Mouse (Mus musculus): ENCODE data around the gene Sp7. TPM values are rescaled to one million over a fixed set of nuclear protein-coding genes. Genes with fewer than 3 reads are reported as not detected.

Sp7 gene
- polyA plus RNA-seq, 1 experiment from 2014 or later: 9.4 TPM

DNA sequence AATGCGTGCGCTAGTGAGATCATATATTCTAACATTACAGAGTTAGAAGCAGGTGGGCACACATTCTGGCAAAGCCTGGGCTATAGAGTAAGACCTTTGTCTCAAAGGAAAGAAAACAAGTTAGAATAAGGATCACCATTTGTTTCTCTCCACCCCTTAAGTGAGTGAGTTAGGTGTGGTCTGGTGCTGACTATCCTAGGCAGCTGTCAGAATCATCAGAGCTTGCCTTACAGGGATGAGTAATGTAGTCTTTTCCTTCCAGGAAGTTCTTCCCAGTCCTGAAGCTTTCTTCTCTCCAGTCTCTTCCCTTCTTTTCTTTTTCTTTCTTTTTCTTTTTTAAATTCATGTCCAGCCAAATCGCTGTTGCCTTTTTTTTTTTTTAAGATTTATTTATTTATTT lies 35.2 kb upstream of the Sp7 start:
- no peak overlapping the region for H3K9ac ChIP-seq
- H3K27me3 ChIP-seq: no peaks in the 10 kb centered on the region
- H3K36me3 ChIP-seq: no peaks in the 10 kb centered on the region
- WGBS: 96% methylated on average over 3 of the region's 3 CpGs
- H3K27ac ChIP-seq: no peak overlapping the region
- no peak overlapping the region for H3K4me2 ChIP-seq (replicated peaks)
- no peak overlapping the region for H3K4me3 ChIP-seq
- ATAC-seq (ENCODE audit: insufficient number of reproducible peaks, insufficient read depth, low FRiP score, low TSS enrichment): no peak
- H3K4me1 ChIP-seq: peaks cover 18% of the 10 kb centered on the region
- no peaks in the 10 kb centered on the region for H3K9me3 ChIP-seq

- Histone ChIP-seq H3K9me3 (no peaks in the 10 kb centered on the region), H3K4me1 (peaks cover 15% of the 10 kb centered on the region), H3K36me3 (no peaks in the 10 kb centered on the region), H3K4me3 (no peak overlapping the region), H3K9ac (no peak overlapping the region), H3K4me2 (replicated peaks) (no peak overlapping the region), H3K27me3 (no peaks in the 10 kb centered on the region), H3K27ac (no peak overlapping the region)
- no peak for ATAC-seq (ENCODE audit: insufficient number of reproducible peaks, insufficient read depth, low FRiP score, low TSS enrichment)
- WGBS: 56% methylated on average over 2 of the region's 2 CpGs
Observed at GRCm38 (mm10) chr15:102401278-102401677, 34.3 kb upstream of the Sp7 start.

DNA sequence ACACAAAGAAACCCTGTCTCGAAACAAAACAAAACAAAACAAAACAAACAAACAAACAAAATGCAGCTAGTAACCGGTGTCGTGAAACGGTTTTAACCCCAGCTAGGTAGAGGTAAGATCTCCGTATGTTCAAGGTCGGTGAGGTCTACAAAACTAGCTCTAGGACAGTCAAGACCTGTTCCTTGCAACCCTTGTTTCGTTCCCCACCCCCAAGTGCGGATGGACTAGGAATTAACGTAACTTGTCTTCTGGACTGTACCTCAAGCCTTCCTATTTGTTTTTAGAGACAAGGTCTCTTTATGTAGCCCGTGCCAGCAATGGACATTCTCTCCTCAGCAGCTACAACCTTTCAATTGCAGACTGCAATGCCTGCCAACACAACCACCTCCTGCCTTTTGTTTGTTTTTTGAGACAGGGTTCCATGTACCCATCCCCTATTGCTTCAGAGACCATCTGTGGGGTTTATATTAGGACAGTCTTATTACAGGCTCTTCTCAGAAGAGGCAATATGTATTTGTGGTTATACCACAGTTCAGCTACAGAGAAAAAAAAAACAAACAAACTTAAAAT lies 33.6 kb upstream of the Sp7 start:
- no peak overlapping the region; the same call in 1 of the 2 replicates for H3K4me2 ChIP-seq (replicated peaks)
- ATAC-seq (ENCODE audit: insufficient number of reproducible peaks, insufficient read depth, low FRiP score, low TSS enrichment): no peak
- H3K4me1 ChIP-seq: peaks cover 15% of the 10 kb centered on the region
- no peak overlapping the region for H3K9ac ChIP-seq
- peak overlapping the region; percentile 76 for H3K27ac ChIP-seq
- H3K9me3 ChIP-seq: no peaks in the 10 kb centered on the region
- H3K4me3 ChIP-seq: no peak overlapping the region
- H3K36me3 ChIP-seq: no peaks in the 10 kb centered on the region
- 71% methylated on average over 10 of the region's 10 CpGs for whole genome bisulfite sequencing
- no peaks in the 10 kb centered on the region for H3K27me3 ChIP-seq

GRCm38 (mm10) chr15:102399229-102400221 lies 32.5 kb upstream of the Sp7 start:
- H3K4me3 ChIP-seq: peak overlapping the region; percentile 41
- no peak for ATAC-seq (ENCODE audit: insufficient number of reproducible peaks, insufficient read depth, low FRiP score, low TSS enrichment)
- H3K4me2 ChIP-seq (replicated peaks): peak overlapping the region; percentile 71
- H3K4me1 ChIP-seq: peaks cover 15% of the 10 kb centered on the region
- WGBS: 5% methylated on average over 34 of the region's 34 CpGs
- H3K27ac ChIP-seq: peak overlapping the region; percentile 76
- H3K9me3 ChIP-seq: no peaks in the 10 kb centered on the region
- H3K9ac ChIP-seq: peak overlapping the region; percentile 55
- no peaks in the 10 kb centered on the region for H3K27me3 ChIP-seq
- no peaks in the 10 kb centered on the region for H3K36me3 ChIP-seq

- 14% methylated on average over 5 of the region's 5 CpGs for WGBS
- no peaks in the 10 kb centered on the region for H3K27me3 ChIP-seq
- no peak overlapping the region for H3K4me2 ChIP-seq (replicated peaks)
- H3K9ac ChIP-seq: no peak overlapping the region
- H3K4me1 ChIP-seq: peaks cover 15% of the 10 kb centered on the region
- ATAC-seq (ENCODE audit: insufficient number of reproducible peaks, insufficient read depth, low FRiP score, low TSS enrichment): no peak
- H3K36me3 ChIP-seq: no peaks in the 10 kb centered on the region
- no peak overlapping the region for H3K27ac ChIP-seq
- H3K4me3 ChIP-seq: 0 out of 2 replicates have a peak overlapping the region, but pooled peaks have one; percentile 41
- H3K9me3 ChIP-seq: no peaks in the 10 kb centered on the region
Observed at GRCm38 (mm10) chr15:102398629-102399028, 31.6 kb upstream of the Sp7 start.

GRCm38 (mm10) chr15:102395061-102395460 lies 28.1 kb upstream of the Sp7 start:
- Histone ChIP-seq H3K9ac (0 out of 2 replicates have a peak overlapping the region, but pooled peaks have one; percentile 9), H3K4me3 (no peak overlapping the region), H3K27ac (no peak overlapping the region), H3K27me3 (no peaks in the 10 kb centered on the region), H3K4me2 (replicated peaks) (no peak overlapping the region), H3K4me1 (peaks cover 13% of the 10 kb centered on the region), H3K9me3 (no peaks in the 10 kb centered on the region), H3K36me3 (no peaks in the 10 kb centered on the region)
- 9% methylated on average over 3 of the region's 3 CpGs for WGBS
- no peak for ATAC-seq (ENCODE audit: insufficient number of reproducible peaks, insufficient read depth, low FRiP score, low TSS enrichment)

DNA sequence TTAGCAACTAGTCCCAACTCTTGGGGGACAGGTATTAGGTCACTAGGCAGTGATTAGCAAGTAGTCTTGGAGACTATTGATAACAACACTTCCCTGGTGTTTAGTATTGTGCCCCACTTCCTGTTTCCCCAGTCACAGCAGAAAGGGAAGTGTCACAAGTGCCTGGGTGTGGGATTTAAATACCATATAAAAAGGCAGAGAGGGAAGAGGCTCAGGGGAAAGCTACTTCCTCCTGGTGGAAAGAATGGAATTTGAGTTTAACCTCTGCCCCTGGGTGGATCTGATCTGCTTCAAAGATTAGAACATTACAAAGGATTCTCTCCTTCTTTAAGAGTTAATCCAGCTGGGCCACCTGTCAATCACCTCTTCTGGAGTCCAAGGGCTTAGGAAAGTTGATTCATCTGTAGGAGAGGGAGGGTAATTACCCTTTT lies 26.6 kb upstream of the Sp7 start:
- Histone ChIP-seq H3K4me2 (replicated peaks) (no peak overlapping the region), H3K9me3 (no peaks in the 10 kb centered on the region), H3K4me3 (no peak overlapping the region), H3K27me3 (no peaks in the 10 kb centered on the region), H3K27ac (no peak overlapping the region), H3K9ac (no peak overlapping the region), H3K36me3 (no peaks in the 10 kb centered on the region), H3K4me1 (peaks cover 2% of the 10 kb centered on the region)
- no peak for ATAC-seq (ENCODE audit: insufficient number of reproducible peaks, insufficient read depth, low FRiP score, low TSS enrichment)

- H3K27me3 ChIP-seq: no peaks in the 10 kb centered on the region
- WGBS: 42% methylated on average over 2 of the region's 2 CpGs
- no peak overlapping the region for H3K27ac ChIP-seq
- no peak overlapping the region for H3K9ac ChIP-seq
- no peaks in the 10 kb centered on the region for H3K36me3 ChIP-seq
- no peak overlapping the region for H3K4me3 ChIP-seq
- no peak overlapping the region for H3K4me2 ChIP-seq (replicated peaks)
- no peaks in the 10 kb centered on the region; the same call in 1 of the 2 replicates for H3K4me1 ChIP-seq
- no peak for ATAC-seq (ENCODE audit: insufficient number of reproducible peaks, insufficient read depth, low FRiP score, low TSS enrichment)
- H3K9me3 ChIP-seq: no peaks in the 10 kb centered on the region
Observed at GRCm38 (mm10) chr15:102392520-102392919, 25.5 kb upstream of the Sp7 start.

- Histone ChIP-seq H3K4me1 (no peaks in the 10 kb centered on the region), H3K9me3 (no peaks in the 10 kb centered on the region), H3K27ac (no peak overlapping the region), H3K4me2 (replicated peaks) (no peak overlapping the region), H3K4me3 (no peak overlapping the region), H3K27me3 (no peaks in the 10 kb centered on the region), H3K9ac (no peak overlapping the region), H3K36me3 (no peaks in the 10 kb centered on the region)
- ATAC-seq (ENCODE audit: insufficient number of reproducible peaks, insufficient read depth, low FRiP score, low TSS enrichment): no peak
- 83% methylated on average over 3 of the region's 3 CpGs for WGBS
Observed at GRCm38 (mm10) chr15:102388942-102389341, 22.0 kb upstream of the Sp7 start.

DNA sequence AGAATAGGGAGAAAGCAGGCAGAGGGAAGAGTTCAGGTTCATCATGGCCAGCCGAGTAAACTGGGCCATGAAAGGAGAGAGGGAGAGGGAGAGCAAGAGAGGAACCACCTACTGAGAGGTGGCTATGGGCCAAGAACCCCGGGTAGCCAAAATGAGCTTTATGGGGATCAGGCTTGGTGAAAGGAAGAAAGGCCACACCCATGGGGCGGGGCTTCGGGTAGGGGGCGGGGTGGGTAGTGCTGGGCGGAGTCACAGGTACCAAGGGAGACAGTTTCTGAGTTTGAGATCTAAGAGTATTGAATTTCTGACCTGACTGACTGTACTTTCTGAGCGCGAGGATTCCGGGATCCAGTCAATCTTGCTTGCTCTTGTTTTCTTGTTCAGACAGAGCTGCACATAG lies 19.7 kb upstream of the Sp7 start:
- no peak overlapping the region for H3K27ac ChIP-seq
- H3K27me3 ChIP-seq: no peaks in the 10 kb centered on the region
- no peak overlapping the region for H3K9ac ChIP-seq
- no peak overlapping the region for H3K4me3 ChIP-seq
- no peaks in the 10 kb centered on the region for H3K36me3 ChIP-seq
- no peaks in the 10 kb centered on the region for H3K4me1 ChIP-seq
- no peak for ATAC-seq (ENCODE audit: insufficient number of reproducible peaks, insufficient read depth, low FRiP score, low TSS enrichment)
- H3K4me2 ChIP-seq (replicated peaks): no peak overlapping the region
- H3K9me3 ChIP-seq: no peaks in the 10 kb centered on the region
- WGBS: 55% methylated on average over 9 of the region's 9 CpGs

DNA sequence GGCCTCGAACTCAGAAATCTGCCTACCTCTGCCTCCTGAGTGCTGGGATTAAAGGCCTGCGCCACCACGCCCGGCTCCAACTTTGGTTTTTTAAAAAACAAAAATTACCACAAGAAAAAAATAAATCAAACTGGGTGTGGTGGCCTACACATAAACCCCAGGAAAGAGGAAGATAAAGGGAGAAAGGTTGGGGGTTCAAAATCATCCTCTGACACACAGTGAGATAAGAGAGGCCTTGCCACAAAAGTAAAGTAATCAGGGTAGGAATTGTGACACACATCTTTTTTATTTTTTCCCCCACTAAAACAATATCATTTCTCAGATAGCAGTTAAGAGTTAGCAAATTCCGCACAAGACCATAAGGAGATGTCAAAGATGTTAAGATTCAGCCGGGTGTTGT lies 16.7 kb upstream of the Sp7 start:
- ATAC-seq (ENCODE audit: insufficient number of reproducible peaks, insufficient read depth, low FRiP score, low TSS enrichment): no peak
- Histone ChIP-seq H3K27ac (no peak overlapping the region), H3K4me1 (no peaks in the 10 kb centered on the region; the same call in 1 of the 2 replicates), H3K4me2 (replicated peaks) (no peak overlapping the region), H3K9me3 (no peaks in the 10 kb centered on the region), H3K4me3 (no peak overlapping the region), H3K9ac (no peak overlapping the region), H3K36me3 (no peaks in the 10 kb centered on the region), H3K27me3 (no peaks in the 10 kb centered on the region)
- WGBS: 92% methylated on average over 6 of the region's 6 CpGs

- Histone ChIP-seq H3K36me3 (no peaks in the 10 kb centered on the region), H3K27ac (no peak overlapping the region), H3K4me3 (no peak overlapping the region), H3K27me3 (no peaks in the 10 kb centered on the region), H3K4me1 (peaks cover 17% of the 10 kb centered on the region), H3K4me2 (replicated peaks) (no peak overlapping the region), H3K9me3 (no peaks in the 10 kb centered on the region), H3K9ac (no peak overlapping the region)
- peak; percentile 62; the same call in 1 of the 2 replicates for ATAC-seq (ENCODE audit: insufficient number of reproducible peaks, insufficient read depth, low FRiP score, low TSS enrichment)
- WGBS: 0% methylated on average over 7 of the region's 7 CpGs
Observed at GRCm38 (mm10) chr15:102381575-102381974, 14.6 kb upstream of the Sp7 start.
